Mouse (Mus musculus): Measurements from ENCODE around the gene Nup107. TPM values are rescaled to one million over a fixed set of nuclear protein-coding genes. Genes with fewer than 3 reads are reported as not detected.

Nup107 gene
- polyA plus RNA-seq, 1 experiment, result 22.8 TPM

DNA sequence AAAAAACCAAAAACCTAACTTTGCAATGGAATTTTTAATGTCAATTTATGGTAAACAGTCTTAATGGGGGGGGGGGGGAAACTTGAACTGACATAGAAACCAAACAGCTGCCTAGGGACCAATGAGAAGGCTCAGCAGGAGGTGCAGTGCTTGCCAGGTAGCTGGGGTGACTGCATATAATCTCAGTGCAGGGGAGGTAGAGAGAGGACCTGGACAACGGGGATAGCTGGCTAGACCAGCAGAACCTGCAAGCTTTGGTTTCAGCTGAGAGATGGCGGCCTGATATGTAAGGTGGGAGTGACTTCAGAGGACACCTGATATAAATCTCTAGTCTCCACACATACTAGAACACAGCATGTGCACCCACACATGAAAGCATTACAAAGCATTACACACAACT, 20.0 kb upstream of the Nup107 start:
- Histone ChIP-seq H3K27ac (ENCODE audit: control insufficient read depth, insufficient read depth, low read depth, low read length, poor library complexity) (no peak overlapping the region), H3K4me3 (replicated peaks; ENCODE audit: control insufficient read depth, low read depth, low read length) (no peak overlapping the region), H3K4me1 (ENCODE audit: control insufficient read depth, insufficient read depth, low read length) (no peaks in the 10 kb centered on the region; the same call in 1 of the 2 replicates)
- 88% methylated on average over 2 of the region's 2 CpGs for WGBS
- TF ChIP-seq CTCF (IDR thresholded peaks at IDR 0.05; ENCODE audit: control insufficient read depth, insufficient read depth, low read length) (no peak), POLR2A (IDR thresholded peaks at IDR 0.05; ENCODE audit: borderline replicate concordance, control insufficient read depth, low read depth, low read length) (no peak)

DNA sequence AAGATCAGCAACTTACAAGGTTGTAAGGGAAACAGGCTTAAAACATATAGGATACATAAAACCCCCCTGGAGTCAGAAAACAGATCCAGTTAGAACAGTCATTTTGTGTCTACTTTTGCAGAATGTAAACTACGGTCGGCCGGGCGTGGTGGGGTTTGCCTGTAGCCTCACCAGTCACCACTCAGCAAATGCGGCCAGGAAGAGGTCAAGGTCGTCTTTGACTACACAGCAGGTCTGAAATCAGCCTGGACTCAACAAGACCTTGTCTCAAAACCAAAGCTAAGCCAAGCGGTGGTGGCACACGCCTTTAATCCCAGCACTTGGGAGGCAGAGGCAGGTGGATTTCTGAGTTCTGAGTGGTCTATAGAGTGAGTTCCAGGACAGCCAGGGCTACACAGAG, 19.1 kb upstream of the Nup107 start:
- TF ChIP-seq CTCF (IDR thresholded peaks at IDR 0.05; ENCODE audit: control insufficient read depth, insufficient read depth, low read length), result no peak
- no peak for TF ChIP-seq POLR2A (IDR thresholded peaks at IDR 0.05; ENCODE audit: borderline replicate concordance, control insufficient read depth, low read depth, low read length)
- no peaks in the 10 kb centered on the region; the same call in 1 of the 2 replicates for H3K4me1 ChIP-seq (ENCODE audit: control insufficient read depth, insufficient read depth, low read length)
- H3K27ac ChIP-seq (ENCODE audit: control insufficient read depth, insufficient read depth, low read depth, low read length, poor library complexity), result no peak overlapping the region
- no peak overlapping the region for H3K4me3 ChIP-seq (replicated peaks; ENCODE audit: control insufficient read depth, low read depth, low read length)
- 89% methylated on average over 8 of the region's 8 CpGs for WGBS

DNA sequence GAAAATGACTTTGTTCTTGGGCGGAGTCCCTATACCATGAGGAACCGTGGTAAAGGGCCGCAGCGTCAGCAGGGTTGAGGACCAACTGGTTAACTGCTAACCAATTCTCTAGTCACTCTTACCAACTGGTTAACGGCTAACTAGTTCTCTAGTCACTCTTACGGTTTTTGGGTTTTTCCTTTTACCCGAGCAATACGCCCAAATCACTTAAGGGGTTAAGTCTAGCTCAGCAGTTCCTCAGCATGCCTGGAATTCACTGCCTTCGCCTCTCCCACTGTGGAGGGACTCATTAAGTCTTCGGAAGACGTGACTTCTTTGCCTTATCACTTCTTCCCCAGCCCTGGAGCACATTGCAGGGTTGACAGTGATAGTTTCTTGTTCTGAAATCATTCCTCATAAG, 18.0 kb upstream of the Nup107 start:
- TF ChIP-seq CTCF (IDR thresholded peaks at IDR 0.05; ENCODE audit: control insufficient read depth, insufficient read depth, low read length), result no peak
- no peak for TF ChIP-seq POLR2A (IDR thresholded peaks at IDR 0.05; ENCODE audit: borderline replicate concordance, control insufficient read depth, low read depth, low read length)
- no peaks in the 10 kb centered on the region; the same call in 1 of the 2 replicates for H3K4me1 ChIP-seq (ENCODE audit: control insufficient read depth, insufficient read depth, low read length)
- no peak overlapping the region for H3K27ac ChIP-seq (ENCODE audit: control insufficient read depth, insufficient read depth, low read depth, low read length, poor library complexity)
- 86% methylated on average over 11 of the region's 11 CpGs for WGBS
- no peak overlapping the region for H3K4me3 ChIP-seq (replicated peaks; ENCODE audit: control insufficient read depth, low read depth, low read length)

DNA sequence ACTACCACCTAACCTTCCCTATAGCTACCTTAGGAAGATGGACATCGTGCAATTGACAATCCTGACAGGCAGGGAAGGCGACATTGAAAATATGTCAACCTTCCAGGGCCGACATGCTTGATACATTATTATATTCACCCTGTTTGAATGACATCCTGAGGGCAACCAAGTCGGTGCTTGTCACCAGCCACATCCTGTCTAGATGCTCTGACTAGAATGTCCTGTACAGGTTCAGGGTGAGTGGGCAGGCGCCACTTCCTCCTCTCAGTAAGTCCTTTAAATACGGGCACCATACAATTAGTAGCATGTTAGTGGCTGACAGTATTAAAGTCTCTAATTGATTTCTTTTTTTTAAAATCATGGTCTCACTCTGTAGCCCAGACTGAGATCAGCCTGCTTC, 15.6 kb upstream of the Nup107 start:
- Histone ChIP-seq H3K4me1 (ENCODE audit: control insufficient read depth, insufficient read depth, low read length) (no peaks in the 10 kb centered on the region; the same call in 1 of the 2 replicates), H3K27ac (ENCODE audit: control insufficient read depth, insufficient read depth, low read depth, low read length, poor library complexity) (no peak overlapping the region), H3K4me3 (replicated peaks; ENCODE audit: control insufficient read depth, low read depth, low read length) (no peak overlapping the region)
- WGBS, result 21% methylated on average over 6 of the region's 6 CpGs
- no peak for TF ChIP-seq CTCF (IDR thresholded peaks at IDR 0.05; ENCODE audit: control insufficient read depth, insufficient read depth, low read length)
- TF ChIP-seq POLR2A (IDR thresholded peaks at IDR 0.05; ENCODE audit: borderline replicate concordance, control insufficient read depth, low read depth, low read length), result no peak

DNA sequence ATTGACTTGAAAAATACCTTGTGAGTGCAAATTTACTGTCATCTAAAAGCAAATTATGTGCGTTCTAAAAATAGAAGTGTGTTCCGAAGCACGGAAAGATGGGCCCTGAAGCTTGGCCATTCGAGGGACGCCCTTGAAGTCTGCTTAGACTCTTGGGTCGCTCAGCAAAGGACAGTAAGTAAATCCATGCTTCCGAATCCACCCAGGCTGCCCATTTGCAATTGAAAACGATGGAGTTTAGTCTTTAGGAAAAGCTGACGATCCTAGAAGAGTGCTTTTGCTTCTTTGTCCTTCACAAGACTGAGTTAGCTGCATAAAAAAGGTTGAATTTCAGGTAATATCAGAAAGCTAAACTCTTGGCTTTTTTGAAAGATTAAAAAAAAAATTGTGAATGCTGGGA, 13.4 kb upstream of the Nup107 start:
- H3K4me3 ChIP-seq (replicated peaks; ENCODE audit: control insufficient read depth, low read depth, low read length), result no peak overlapping the region
- TF ChIP-seq POLR2A (IDR thresholded peaks at IDR 0.05; ENCODE audit: borderline replicate concordance, control insufficient read depth, low read depth, low read length) (no peak), CTCF (IDR thresholded peaks at IDR 0.05; ENCODE audit: control insufficient read depth, insufficient read depth, low read length) (no peak)
- WGBS, result 83% methylated on average over 9 of the region's 9 CpGs
- no peaks in the 10 kb centered on the region; the same call in 1 of the 2 replicates for H3K4me1 ChIP-seq (ENCODE audit: control insufficient read depth, insufficient read depth, low read length)
- no peak overlapping the region for H3K27ac ChIP-seq (ENCODE audit: control insufficient read depth, insufficient read depth, low read depth, low read length, poor library complexity)

DNA sequence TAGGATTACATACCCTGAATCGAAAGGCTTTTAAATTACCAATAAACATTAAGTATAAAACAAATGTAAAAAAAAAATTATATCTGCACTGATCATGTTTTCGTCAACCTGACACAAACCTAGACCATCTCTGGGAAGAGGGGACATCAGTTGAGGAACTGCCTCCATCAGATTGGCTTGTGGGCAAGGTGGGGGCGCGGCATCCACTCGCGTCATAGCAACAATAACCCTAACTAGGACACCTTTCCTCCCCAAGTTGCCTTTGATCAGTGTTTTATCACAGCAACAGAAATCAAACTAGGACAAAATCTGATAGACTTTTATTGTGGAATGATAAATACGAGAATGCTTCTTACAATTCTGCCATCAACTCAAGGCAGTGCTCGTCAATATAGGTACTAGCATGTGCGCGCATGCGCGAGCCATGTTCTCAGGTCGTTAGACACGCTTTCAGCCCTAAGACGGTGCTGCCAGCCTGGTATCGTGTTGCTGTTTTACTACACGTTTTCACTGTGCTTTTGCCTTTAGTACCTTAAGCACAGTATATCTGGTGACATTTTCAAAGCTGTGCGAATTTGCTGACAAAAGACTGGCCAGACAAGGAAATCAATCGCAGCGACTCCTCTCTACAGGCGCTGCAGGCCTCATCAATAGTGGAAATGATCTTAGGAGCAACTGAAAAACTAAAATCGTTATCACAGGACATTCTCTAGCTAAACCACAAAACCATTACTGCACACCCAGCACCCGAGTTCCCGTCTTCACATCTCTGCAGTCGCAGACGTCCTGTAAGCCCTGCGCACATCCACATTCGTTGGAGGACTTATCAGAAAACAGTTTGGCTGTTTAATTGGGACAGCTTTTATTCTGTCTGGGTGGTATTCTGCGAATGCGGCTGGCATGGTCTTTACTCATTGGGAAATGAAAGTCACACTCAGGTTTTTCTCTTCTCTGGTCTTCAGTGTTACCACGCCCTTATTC, 11.7 kb upstream of the Nup107 start:
- Histone ChIP-seq H3K4me3 (replicated peaks; ENCODE audit: control insufficient read depth, low read depth, low read length) (no peak overlapping the region), H3K27ac (ENCODE audit: control insufficient read depth, insufficient read depth, low read depth, low read length, poor library complexity) (no peak overlapping the region), H3K4me1 (ENCODE audit: control insufficient read depth, insufficient read depth, low read length) (no peaks in the 10 kb centered on the region; the same call in 1 of the 2 replicates)
- 55% methylated on average over 31 of the region's 31 CpGs for WGBS
- TF ChIP-seq CTCF (IDR thresholded peaks at IDR 0.05; ENCODE audit: control insufficient read depth, insufficient read depth, low read length), result no peak
- TF ChIP-seq POLR2A (IDR thresholded peaks at IDR 0.05; ENCODE audit: borderline replicate concordance, control insufficient read depth, low read depth, low read length), result no peak

DNA sequence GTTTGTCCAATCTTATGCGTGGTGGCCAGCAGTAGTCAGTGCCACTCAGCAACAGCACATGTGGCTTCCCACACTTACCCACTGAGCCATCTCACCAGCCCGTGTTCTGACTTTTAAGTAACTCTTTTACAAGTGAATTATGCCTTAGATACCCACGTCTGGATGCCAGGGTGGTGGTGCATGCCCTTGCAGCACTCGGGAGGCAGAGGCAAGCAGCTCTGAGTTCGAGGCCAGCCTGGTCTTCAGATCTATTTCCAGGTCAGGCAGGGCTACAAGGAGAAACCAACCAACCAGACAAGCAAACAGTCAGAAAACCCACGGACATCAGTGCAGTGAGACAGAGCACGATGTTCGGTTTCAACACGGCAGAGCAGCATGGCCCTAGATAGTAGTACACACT, 9.4 kb upstream of the Nup107 start:
- Histone ChIP-seq H3K4me1 (ENCODE audit: control insufficient read depth, insufficient read depth, low read length) (no peaks in the 10 kb centered on the region; the same call in 1 of the 2 replicates), H3K4me3 (replicated peaks; ENCODE audit: control insufficient read depth, low read depth, low read length) (no peak overlapping the region), H3K27ac (ENCODE audit: control insufficient read depth, insufficient read depth, low read depth, low read length, poor library complexity) (no peak overlapping the region)
- 88% methylated on average over 9 of the region's 9 CpGs for WGBS
- TF ChIP-seq CTCF (IDR thresholded peaks at IDR 0.05; ENCODE audit: control insufficient read depth, insufficient read depth, low read length) (no peak), POLR2A (IDR thresholded peaks at IDR 0.05; ENCODE audit: borderline replicate concordance, control insufficient read depth, low read depth, low read length) (no peak)

DNA sequence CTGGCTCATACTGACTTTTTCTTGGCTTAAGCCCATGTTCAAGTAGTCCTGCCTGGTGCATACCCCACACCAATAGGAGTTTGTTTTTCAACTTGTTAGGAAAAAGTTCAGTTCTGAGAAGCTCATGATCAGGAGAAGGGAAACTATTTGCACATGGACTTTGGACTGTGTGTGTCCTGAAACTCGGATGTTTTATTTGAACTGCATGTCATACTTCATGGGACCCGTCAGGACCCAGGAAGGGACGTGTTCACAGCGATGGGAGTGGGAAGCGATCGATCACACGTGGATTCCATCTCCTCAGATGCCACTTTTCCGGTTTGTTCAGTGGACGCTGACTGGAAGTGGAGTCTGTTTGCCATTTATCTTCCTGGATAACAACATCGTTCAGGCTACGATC, 7.3 kb upstream of the Nup107 start:
- Histone ChIP-seq H3K27ac (ENCODE audit: control insufficient read depth, insufficient read depth, low read depth, low read length, poor library complexity) (no peak overlapping the region), H3K4me3 (replicated peaks; ENCODE audit: control insufficient read depth, low read depth, low read length) (no peak overlapping the region), H3K4me1 (ENCODE audit: control insufficient read depth, insufficient read depth, low read length) (no peaks in the 10 kb centered on the region; the same call in 1 of the 2 replicates)
- 91% methylated on average over 11 of the region's 11 CpGs for WGBS
- TF ChIP-seq CTCF (IDR thresholded peaks at IDR 0.05; ENCODE audit: control insufficient read depth, insufficient read depth, low read length), result no peak
- no peak for TF ChIP-seq POLR2A (IDR thresholded peaks at IDR 0.05; ENCODE audit: borderline replicate concordance, control insufficient read depth, low read depth, low read length)
